Mouse (Mus musculus): Measurements from ENCODE around the gene Psmg3.

Psmg3 gene

DNA sequence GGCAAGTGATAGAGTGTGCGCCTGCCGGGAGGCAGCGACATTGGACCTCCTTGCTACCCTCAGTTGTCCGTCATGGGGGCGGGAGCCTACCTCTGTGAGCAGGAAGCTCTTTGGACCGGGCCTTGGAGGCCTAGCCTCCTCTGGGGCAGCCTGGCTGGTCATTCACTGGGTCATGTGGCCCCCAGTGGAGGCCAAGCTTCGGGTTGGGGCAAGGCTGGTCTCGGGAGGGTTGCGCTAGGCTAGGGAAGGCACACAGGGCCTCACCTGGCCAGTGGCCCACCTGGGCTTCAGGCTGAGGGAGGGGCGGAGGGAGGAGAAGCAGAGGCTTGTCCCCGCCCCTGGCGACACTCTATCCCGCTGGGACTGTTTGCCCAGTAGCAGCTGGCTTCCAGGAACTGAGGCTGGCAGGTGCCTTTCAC lies 12.7 kb downstream of the Psmg3 start:
- peak; percentile 79 for DNase-seq

DNA sequence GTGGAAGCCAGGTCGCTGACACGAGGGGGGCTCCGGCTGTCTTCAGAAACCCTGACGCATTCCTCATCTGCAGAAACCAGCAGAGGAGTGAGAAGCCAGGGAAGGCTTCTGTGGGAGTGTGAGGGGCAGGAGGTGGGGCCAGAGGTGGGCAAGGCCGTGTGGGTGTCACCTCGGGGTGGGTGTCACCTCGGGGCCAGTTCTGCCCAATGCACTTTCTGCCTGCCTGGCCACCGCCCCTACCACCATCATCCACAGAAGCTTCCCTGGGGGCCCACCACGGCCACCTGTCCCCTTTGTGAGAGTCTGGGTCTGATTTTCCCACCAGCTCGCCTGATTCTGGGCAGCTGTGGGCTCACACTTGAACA lies 13.6 kb downstream of the Psmg3 start:
- no peak for DNase-seq

DNA sequence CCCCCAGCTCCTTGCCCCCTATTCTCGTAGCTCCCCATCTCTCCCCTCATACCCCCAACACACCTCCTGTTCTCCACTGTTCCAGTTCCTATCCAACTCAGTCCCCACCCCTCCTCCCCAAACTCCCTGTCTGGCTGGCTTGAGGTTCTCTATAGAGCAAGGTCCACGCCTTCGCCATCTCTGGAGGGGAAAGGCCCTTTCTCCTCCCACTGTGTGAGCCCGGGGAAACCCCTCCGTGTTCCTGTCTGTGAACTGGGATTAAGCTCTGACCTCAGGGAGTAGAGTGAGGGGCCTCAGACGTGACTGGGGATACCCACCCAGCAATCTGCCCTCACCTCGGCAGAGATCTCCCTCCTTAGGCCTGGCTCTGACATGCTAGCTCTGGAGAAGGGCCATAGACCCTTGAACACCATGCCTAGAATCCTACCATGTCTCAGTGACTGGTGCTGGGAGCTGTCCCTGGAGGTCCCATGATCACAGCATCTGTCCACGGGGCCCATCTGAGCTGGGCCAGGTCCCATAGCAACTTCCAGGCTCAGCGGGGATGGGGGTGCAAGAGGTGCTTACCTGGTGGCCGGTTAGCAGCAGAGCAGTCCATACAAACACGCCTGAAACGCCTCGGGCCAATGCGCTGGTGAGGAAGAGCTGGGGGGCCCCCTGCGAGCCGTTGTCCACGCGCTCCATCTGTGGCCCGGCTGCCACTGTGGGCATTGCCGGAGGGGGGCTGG lies 14.1 kb downstream of the Psmg3 start:
- no peak for DNase-seq

DNA sequence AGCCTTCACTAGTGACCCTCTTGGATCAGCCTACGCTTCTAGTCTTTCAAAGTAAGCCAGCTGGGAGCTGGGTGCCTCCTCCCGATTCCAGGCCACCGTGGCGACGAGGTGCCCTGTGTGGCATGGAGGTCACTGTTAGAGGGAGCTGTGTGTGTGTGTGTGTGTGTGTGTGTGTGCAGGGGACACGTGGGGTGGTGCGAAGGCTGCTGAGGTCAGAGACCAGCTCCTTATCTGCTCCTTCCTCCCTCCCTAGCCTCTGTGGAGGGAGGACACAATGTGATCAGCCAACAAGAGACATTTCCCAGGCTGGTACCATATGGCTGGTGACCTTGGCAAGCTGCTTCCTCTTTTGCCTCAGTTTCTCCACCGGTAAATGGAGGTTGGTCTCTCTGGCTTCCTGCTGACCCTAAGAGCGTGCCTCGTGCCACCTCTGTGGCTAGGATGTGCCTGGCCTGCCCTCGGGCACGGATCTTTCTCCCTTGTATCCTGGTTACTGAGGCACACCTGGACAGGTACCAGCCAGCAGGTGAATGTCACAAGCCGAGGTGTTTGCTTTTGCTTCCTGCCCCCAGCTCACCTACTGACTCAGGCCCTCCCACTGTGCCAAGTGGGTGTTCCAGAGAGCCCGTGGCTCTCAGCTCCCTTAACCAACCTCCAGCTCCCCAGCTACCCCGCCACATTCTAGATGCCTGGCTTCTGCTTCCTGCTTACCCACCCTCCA lies 14.8 kb downstream of the Psmg3 start:
- DNase-seq = no peak

DNA sequence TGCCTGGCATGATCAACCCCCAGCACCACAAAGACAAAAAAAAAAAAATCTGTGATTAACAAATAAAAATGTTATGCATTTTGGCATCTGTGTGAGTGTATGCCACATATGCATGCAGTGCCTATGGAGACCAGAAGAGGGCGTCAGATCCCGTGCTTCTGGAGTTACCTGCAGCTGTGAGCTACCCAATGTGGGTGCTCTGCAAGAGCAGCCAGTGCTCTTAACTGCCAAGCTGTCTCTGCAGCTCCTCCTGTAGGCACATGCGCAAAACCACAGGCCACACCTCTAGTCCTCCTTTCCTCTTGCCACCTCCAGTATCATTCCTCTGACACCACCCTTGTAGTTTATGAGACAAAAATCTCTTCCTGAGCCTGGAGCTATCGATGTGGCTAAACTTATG lies 17.3 kb downstream of the Psmg3 start:
- DNase-seq = no peak

DNA sequence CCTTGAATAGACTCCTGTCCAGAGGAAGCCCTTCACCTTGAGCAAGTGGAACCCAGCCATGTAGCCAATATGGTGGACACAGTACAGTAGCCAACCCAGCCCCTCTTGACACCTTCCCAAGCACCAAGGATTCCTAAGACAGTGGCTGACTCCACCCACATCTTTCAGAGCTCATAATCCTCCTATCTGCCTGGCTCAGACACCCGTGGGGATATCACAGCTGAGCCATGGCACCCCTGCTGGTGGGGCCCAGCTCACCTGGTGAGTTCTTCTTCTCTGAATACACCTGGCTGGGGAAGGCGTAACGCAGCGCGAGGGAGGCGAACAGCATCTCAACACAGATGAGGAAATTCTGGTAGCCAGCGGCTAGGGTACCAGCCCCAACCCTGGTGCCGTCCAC lies 20.8 kb downstream of the Psmg3 start:
- no peak for DNase-seq

DNA sequence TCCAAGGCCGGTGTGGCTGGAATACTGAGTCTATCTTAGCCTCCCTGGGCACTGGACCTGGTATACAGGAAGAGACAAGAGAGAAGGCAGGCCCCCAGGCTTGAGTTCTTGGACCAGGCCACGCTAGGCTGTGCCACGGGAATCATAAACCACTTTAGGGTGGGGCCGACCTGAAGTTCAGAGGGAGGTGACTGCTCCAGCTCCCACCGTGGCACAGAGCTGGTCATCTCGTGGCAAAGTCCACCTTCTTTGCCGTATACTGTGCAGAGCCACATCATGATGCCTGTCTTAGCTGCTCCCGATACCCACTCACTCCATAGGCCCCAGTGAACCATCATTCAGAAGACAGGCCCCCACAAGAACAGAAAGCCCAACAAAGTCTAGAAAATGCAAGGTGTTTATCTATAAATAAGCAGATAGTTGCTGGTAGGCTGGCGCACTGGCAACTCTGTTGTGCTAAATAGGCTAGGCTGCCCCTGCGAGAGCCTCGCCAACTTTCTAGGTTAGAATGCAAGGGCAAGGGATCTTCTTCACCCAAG lies 22.0 kb downstream of the Psmg3 start:
- DNase-seq = no peak

DNA sequence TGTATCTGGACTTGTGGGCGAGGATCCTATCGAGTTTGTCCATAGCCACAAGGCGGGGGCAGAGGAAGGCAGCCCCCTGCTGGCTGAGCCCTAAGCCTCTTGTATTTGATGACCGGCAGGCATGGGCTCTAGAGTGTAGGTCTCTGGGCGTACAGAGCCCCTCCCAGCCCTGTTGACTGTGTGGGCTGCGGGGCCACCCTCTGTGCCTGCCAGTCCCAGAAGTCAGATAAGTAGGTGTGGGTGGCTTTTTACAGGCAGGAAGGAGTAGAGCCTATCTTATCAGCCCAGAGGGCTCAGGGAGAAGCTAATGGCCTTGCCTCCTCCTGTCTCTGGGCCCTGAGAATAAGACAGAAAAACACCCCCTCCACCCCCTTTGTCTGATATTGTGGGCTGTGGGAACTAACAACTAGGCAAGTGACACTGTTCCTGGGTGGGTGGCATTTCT lies 22.6 kb downstream of the Psmg3 start:
- no peak for DNase-seq

DNA sequence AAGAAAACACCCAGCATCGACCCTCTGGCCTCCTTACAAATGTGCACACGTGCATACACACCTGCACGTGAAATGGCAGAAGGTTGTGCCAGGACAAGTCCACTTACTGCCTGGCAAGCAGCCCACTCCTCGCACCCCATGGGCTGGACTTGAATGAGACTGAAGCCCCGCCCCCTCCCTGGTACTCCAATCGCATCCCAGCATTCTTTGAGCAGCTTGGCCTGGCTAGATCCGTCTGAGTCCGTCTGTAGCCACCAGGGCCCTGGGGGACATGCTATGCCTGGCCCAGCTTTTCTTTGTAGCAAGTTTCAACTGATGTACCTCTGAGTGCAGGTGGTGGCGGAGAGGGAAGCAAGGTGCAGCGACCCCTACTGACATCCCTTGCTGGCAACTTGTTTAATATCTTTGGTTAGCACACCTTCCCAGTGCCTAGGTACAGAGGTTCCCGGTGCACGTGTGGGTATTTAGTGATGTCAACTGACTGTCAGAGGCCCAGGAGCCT lies 23.0 kb downstream of the Psmg3 start:
- DNase-seq = peak; percentile 85

DNA sequence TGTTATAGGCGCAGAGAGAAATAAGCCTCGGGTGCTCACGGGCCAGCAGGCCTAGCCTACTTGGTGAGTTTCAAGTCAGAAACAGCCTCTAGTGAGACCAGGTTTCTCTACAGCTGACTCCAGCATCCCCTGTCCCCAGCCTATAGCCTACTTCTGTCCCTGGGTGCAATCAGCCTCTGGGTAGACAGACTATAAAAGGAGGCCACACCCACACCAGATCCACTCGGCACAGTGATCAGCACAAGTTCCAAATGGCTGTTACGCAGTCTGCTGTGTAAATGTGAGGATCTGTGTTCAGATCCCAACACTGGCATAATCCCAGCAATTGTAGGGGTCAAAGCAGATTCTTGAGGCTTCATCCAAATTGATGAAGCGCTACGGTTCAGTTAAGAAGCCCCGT lies 23.5 kb downstream of the Psmg3 start:
- DNase-seq = no peak

DNA sequence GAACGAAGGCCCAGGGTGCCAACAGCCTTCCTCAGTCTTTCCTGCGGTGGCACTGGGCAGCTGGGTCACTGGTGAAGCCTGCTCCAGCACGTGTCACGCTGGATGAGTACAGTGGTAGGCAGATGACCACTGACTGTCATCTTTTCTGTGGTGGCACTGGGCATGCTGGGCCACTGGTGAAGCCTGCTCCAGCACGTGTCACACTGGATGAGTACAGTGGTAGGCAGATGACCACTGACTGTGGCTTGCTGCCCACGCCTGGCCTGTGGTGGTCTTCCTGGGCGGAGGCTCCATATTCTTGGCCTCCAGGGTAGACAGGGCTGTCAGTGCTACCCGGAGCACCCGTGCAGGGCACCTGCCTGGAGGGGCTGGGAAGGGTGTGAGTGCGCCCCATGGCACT lies 24.8 kb downstream of the Psmg3 start:
- DNase-seq = no peak

DNA sequence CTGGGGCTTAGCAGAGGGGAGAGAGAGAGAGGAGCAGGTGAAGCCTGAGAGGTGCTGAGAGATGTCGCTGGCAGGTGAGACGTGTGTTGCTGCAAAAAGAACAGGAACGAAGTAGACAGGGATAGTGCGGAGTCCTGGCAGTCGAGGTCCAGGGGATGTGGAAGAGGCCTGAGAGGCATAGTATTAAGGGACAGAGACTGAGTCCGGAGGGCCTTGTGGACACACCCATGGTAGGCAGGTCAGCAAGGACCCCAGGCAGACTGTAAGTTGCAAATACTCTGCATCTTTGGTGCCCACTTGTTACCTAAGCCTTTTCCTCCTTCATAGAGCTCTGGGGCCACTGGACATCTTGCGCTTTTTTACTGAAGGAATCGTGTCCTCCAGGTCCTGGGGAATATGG lies 25.5 kb downstream of the Psmg3 start:
- no peak for DNase-seq

DNA sequence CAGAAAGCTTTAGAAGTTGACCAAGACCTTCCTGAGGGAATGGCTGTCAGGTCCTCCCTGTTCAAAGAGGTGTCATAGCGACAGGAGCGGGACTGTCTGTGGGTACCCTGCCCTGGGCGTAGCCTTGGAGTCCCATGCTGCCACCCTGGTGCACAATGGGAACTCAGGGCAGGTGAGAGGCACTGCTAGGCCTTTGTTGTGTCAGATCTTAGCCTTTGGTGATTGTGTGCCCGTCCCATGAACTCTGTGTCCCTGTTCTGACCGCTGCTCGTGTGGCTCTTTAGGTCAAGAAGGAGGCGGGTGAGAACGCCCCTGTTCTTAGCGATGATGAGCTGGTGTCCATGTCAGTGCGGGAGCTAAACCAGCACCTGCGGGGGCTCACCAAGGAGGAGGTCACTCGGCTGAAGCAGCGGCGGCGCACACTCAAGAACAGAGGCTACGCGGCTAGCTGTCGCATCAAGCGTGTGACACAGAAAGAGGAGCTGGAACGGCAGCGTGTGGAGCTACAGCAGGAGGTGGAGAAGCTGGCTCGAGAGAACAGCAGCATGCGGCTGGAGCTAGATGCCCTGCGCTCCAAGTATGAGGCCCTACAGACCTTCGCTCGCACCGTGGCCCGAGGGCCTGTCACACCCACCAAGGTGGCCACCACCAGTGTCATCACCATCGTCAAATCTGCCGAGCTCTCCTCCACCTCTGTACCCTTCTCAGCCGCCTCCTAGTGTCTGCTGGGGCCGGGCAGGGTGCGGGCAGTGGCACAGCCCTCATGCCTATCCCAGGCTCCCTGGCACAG lies 26.7 kb downstream of the Psmg3 start:
- DNase-seq = no peak

DNA sequence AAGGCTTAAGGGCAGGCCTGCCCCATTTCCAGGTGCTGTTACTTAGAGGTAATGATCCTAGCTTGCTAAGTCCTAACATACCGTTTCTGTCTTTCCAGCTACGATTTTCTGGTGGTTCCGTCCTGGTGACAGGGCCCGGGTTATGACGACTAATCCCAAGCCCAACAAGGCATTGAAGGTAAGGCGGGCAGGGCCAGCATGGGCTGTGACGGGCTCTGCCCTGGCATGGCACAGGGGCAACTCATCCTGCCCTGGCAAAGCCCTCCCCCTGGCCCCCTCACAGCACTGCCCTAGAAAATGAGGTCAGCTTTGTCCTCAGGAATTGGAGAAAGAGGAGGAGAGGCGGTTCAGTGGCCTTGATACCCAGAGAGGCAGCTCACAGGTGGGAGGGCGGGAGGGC lies 27.6 kb downstream of the Psmg3 start:
- no peak for DNase-seq

DNA sequence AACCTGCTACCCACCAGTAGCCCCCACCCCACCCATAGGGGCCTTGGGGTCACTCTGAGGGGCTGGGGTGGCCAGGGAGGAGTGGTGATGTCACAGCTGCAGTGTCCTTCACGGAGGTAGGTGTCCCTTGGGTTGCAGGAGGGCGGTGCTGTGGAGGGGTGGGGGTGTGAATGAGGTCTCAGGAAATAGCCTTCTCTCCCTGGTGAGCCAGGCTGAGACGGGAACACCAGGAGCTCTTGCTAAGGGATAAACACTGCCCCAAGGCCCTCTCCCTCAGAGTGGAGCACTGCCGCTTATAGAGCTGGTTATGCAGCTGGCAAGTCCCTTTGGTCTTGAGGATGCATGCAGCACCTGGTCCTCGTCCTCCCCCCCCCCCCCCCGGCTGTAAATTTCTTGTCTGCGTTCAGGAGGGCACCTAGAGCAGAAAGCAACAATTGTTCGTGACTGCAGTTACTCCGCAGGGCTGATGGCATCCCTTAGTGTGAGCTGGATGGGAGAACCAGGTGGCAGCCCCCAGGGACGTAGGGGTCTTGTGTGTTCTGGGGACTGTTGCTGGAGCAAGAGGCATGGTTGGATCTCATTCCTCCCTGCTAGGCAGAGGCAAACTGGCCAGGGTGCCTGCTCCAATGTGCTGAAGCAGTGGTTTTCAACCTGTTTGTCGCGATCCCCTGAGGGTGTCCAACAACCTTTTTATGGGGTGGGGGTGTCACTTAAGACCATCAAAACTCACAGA lies 28.4 kb downstream of the Psmg3 start:
- DNase-seq = no peak

DNA sequence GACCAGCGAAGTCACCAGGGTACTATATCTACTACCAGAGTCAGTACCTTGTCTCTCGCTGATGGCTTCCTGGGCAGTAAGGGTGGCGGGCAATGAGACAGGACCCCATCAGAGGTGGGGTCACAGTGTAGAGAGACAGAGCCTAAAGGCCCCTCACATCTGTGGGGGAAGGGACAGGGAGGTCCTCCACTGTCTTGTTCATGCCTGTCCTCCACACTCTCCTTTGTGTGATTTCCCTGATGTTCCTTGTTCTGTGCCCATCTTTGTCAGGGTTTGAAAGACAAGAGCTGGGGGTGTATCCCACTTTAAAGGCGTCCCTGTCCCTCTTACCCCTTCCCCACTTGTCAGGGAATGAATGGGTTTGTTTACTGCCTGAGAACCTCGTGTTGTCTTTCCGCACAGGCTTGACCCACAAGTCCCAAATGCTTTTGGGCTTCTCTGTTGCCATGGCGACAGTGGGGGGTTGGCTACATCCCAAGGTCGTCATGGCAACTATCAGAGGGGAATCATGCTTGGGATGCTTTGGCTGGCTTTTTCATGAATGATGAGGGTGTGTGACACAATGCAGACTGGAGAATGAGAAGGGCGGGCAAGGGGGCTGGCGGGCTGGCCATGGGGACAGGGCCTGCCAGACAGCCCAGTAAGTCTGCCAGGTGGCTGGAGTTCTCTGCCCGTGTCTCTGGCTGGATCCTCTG lies 29.1 kb downstream of the Psmg3 start:
- DNase-seq = peak; percentile 94

DNA sequence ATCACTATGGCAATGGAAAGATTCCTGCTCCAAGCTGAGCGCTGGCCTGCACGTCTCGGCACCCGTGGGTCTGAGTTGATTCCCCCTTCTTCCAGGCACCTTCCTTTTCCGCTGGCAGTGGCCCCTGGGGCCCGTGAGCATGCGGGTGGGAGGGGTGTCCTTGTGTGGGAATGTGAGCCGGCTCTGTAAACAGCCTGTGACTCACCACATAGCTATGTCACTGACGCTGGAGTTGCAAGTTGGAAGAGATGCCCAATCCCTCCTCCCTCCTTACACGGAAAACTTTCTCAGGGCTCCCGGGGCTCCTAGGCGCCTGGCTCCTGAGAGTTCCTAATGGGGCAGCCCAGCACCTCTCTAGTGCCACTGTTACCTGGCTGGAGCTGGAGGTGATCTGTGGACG lies 29.8 kb downstream of the Psmg3 start:
- peak; percentile 96 for DNase-seq

DNA sequence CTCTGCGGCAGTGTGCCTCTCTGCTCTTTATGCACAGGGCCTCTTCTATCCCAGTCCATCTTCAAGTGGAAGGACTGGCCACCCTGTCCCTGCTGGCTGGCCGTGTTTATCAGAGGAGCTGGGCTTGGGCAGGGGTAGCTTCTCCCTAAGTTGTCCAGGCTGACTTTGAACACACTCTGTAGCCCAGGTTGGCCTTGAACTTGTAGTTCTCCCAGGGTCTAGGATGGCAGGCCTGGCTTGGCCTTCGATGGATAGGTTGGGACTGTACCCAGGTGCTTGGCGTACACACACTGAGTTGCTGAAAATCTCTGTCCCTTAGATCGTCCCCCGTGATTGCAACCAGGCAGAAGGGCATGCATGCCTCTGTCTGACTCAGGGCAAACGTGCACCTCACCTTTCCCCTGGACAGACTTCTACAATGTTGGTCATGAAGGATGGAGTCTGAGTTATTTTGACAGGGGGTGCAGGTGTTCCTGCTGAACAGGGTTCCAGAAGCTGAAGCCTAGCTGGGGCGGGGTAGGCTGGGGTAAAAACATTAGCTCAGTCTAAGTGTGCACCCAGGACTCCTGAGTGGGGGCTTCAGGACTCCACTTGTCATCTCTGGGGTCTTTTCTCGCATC lies 30.6 kb downstream of the Psmg3 start:
- no peak for DNase-seq

DNA sequence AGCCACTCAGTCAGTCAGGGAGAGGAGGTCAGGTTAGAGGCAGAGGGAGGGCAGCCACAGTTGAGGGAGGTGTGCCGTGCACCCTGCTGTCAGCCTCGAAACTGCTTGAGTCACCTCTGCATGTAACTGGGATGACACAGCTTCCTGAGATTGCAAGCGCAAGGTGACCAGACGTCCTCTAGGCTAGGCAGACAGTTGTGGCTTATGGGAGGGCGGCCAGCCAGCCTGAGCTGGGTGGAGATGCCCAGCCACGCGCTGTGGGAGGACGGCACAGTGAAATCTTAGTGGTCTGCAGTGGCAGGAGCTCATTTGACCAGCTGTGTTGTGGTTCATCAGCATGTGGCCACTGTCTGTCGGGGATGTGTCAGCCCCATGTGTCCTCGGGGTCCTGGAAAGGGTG lies 31.7 kb downstream of the Psmg3 start:
- peak; percentile 31 for DNase-seq

DNA sequence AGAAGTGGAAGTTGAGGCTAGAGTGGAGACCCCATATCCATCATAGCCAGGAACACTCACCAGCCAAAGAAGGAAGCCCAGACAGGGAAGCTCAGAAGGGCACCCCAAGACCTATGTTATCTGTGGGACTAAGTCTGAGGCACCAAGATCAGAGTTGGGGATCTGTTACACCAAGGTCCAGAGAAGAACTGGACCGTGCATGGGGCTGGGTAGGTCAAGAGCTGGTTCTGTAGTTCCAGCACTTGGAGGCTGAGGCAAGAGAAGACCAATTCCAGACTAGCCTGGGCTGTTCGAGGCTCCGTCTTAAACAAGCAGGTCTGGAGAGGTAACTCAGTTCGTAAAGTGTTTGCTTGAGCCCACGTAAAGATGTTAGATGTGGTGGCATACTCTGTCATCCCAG lies 32.5 kb downstream of the Psmg3 start:
- DNase-seq = no peak

DNA sequence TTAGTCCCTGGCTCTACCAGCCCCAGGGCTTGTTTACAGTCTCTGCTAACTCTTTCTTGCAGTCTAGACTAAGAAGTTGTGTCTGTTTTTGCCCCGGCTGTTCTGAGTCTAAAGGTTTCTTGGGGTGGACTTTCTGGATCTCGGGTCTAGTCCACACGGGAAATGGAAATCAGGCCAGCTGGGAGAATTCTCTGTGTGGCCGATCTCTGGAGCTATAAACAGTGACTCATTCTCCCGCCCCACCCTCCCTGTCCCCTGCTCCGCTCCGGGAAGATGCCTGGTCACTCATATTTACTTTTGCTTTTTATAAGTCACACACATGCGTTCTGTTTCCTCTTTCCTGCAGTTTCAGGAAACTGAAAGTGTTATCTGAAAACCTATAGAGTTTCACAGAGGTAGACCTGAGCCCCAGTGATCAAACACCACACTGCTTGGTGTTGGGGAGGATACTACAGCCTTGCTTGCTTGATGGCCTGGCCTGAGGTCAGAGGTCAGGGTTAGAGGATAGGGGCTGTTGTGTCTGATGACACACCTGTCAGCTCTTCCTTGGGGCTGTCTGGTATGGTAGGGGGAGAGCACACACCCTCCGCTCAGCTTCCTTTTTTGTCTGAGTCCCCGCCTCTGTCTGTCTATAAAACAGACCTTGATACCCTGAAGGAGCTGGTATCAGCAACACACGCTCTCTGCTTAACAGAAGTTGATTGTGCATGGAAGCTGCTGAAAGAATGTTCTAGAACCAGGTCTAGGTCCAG lies 33.2 kb downstream of the Psmg3 start:
- DNase-seq = peak; percentile 72
